Mouse (Mus musculus) liver, postnatal 0 days (tissue): Measurements from ENCODE around the gene Dennd1b. TPM values are rescaled to one million over a fixed set of nuclear protein-coding genes. Genes with fewer than 3 reads are reported as not detected.

ENCODE experiments used
- ATAC-seq: fragments of 200-750 bp; cut with Nextera tagmentation; 2 replicates; pipeline ENCODE4 v1.8.0; 2017; ENCODE audit warnings: mild to moderate bottlenecking, moderate library complexity
- DNase-seq: peaks from one replicate; pipeline ENCODE4 v3.0.0-alpha.2; 2016
- H3K27ac ChIP-seq: fragments of 300-500 bp; sonication (generic); 2 replicates; pipeline ENCODE4 v1.5.1; 2014; ENCODE audit warnings: antibody characterized with exemption, moderate library complexity, mild to moderate bottlenecking, low read depth
- H3K27me3 ChIP-seq: fragments of 300-500 bp; sonication (generic); 2 replicates; pipeline ENCODE4 v1.6.1; 2014; ENCODE audit warnings: low read length, control low read depth, mixed read lengths; ENCODE audit not compliant: insufficient read depth
- H3K36me3 ChIP-seq: fragments of 300-500 bp; sonication (generic); replicated peaks from 2 replicates; pipeline ENCODE4 v1.6.1; 2014; ENCODE audit warnings: mild to moderate bottlenecking, control low read depth, low read length, moderate library complexity, mixed read lengths; ENCODE audit not compliant: insufficient read depth
- H3K4me1 ChIP-seq: fragments of 300-500 bp; sonication (generic); 2 replicates; pipeline ENCODE4 v1.6.1; 2014; ENCODE audit warnings: antibody characterized with exemption, mild to moderate bottlenecking, control low read depth; ENCODE audit not compliant: insufficient read depth
- H3K4me2 ChIP-seq: fragments of 300-500 bp; sonication (generic); 2 replicates; pipeline ENCODE4 v1.6.1; 2014; ENCODE audit warnings: low read depth, mild to moderate bottlenecking, low read length, moderate library complexity, mixed read lengths
- H3K4me3 ChIP-seq: fragments of 300-500 bp; sonication (generic); 2 replicates; pipeline ENCODE4 v1.5.1; 2014; ENCODE audit warnings: low read depth, low read length
- H3K9ac ChIP-seq: fragments of 300-500 bp; sonication (generic); replicated peaks from 2 replicates; pipeline ENCODE4 v1.6.1; 2014; ENCODE audit warnings: mild to moderate bottlenecking, moderate library complexity
- H3K9me3 ChIP-seq: fragments of 300-500 bp; sonication (generic); 2 replicates; pipeline ENCODE4 v1.6.1; 2016; ENCODE audit warnings: mild to moderate bottlenecking, control low read depth, low read length, mixed read lengths
- CTCF ChIP-seq: sonication (generic); IDR thresholded peaks from 2 replicates; pipeline ENCODE4 v1.5.1; 2016; ENCODE audit warnings: antibody characterized with exemption, low read depth
- EP300 ChIP-seq: IDR thresholded peaks from 2 replicates; pipeline ENCODE4 v1.6.1; 2016; ENCODE audit warnings: antibody characterized with exemption, low read depth, mild to moderate bottlenecking
- WGBS: fragments of 180-500 bp; shearing (Covaris S2); extraction: QIAGEN DNeasy Blood & Tissue Kit; methylation state at CpG from one replicate; pipeline ENCODE4 v1.1.7; 2014; ENCODE audit not compliant: insufficient replicate concordance; 5-methylcytosine and 5-hydroxymethylcytosine counted together
- polyA plus RNA-seq: library from polyadenylated mRNA; unstranded; fragments of >200 nt; fragmentation: Nextera tagmentation; extraction: Ambion mirVana; gene quantifications from 2 replicates; pipeline ENCODE4 v1.2.1, GENCODE M21; 2015

The Dennd1b gene
- polyA plus RNA-seq, 1 experiment from 2014 or later: 8.4 TPM

GRCm38 (mm10) chr1:139079000-139079399 lies 115.8 kb downstream of the Dennd1b start:
- Histone ChIP-seq H3K9ac (no peak overlapping the region), H3K27ac (no peak overlapping the region), H3K4me1 (no peaks in the 10 kb centered on the region; the same call in 1 of the 2 replicates), H3K27me3 (no peaks in the 10 kb centered on the region), H3K9me3 (no peaks in the 10 kb centered on the region), H3K4me3 (no peak overlapping the region), H3K36me3 (no peaks in the 10 kb centered on the region), H3K4me2 (no peak overlapping the region)
- TF ChIP-seq EP300: no peak
- TF ChIP-seq CTCF: no peak
- ATAC-seq (no peak), DNase-seq (no peak)
- WGBS: 74% methylated on average over 8 of the region's 8 CpGs

GRCm38 (mm10) chr1:139079523-139079922 lies 116.3 kb downstream of the Dennd1b start:
- no peak for DNase-seq
- H3K9ac ChIP-seq: no peak overlapping the region
- no peak for ATAC-seq

DNA sequence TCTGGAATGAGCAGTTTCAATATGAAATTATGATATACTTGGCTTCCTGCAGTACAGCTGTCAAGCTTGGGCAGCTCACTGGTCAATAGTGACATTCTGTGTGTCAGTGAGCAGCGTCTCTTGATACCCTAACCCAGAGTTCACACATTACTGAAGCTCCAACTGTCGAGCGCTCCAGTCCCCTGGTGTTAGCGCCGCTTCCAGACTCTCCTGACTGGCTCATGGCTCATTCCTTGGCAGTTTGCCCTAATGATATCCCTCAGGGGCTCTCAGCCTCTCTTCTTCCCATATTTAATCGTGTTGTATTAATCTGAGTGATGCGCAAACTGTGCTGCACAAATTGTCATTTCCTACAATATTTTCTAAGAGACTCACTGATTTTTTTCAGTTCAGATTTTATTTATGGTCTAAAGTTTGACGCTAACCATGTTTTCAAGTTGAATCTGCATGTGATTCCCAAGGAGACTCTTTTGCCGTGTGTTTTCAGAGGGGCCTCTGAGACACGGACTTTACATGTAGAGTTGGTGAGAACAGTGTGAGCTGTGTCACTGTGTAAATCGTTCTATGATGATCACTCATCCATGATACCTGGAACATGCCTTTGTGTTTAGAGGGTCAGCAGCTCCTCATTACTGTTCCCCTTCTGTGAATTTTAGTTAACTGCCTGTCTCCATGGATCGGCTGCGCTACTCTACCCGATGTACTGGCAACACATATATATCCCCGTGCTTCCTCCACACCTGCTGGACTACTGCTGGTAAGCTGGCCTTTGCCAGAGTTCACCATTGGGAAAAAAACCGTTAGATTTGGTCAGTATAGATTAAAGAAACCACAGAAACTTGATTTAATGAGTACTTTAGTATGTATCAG lies 117.5 kb downstream of the Dennd1b start:
- WGBS: 84% methylated on average over 16 of the region's 16 CpGs
- ATAC-seq (no peak), DNase-seq (no peak)
- Histone ChIP-seq H3K9me3 (no peaks in the 10 kb centered on the region), H3K4me3 (no peak overlapping the region), H3K4me1 (no peaks in the 10 kb centered on the region; the same call in 1 of the 2 replicates), H3K9ac (no peak overlapping the region), H3K4me2 (no peak overlapping the region), H3K27ac (no peak overlapping the region), H3K36me3 (no peaks in the 10 kb centered on the region), H3K27me3 (no peaks in the 10 kb centered on the region)
- TF ChIP-seq CTCF (no peak), EP300 (no peak)

More at GRCm38 (mm10) chr1:139079523-139079922, 116.3 kb downstream of the Dennd1b start:
- no peaks in the 10 kb centered on the region for H3K27me3 ChIP-seq
- no peaks in the 10 kb centered on the region; the same call in 1 of the 2 replicates for H3K4me1 ChIP-seq
- no peaks in the 10 kb centered on the region for H3K36me3 ChIP-seq
- H3K4me2 ChIP-seq: no peak overlapping the region
- no peak overlapping the region for H3K4me3 ChIP-seq
- no peaks in the 10 kb centered on the region for H3K9me3 ChIP-seq
- WGBS: 73% methylated on average over 6 of the region's 6 CpGs
- no peak overlapping the region for H3K27ac ChIP-seq
- TF ChIP-seq EP300 (no peak), CTCF (no peak)

DNA sequence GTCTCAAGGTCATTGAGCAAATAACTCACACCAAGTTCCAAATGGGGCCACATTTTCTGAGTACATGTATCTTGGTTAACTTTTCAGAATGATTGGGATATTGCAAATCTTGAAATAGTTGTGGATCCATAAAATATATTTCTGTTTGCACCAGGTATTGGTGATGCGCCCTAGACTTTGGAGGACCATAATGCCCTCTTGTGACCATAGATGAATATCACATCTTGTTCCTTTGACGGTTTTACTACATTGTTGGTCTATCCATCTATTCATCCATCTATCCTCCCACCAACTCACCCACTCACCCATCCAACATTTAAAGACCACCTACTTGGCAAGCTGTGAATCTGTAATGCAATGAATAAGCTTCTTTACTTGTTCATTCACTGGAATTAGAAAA lies 120.1 kb downstream of the Dennd1b start:
- TF ChIP-seq CTCF: peak; percentile 54
- TF ChIP-seq EP300: no peak
- no peak overlapping the region for H3K4me3 ChIP-seq
- no peaks in the 10 kb centered on the region for H3K4me1 ChIP-seq
- no peak for ATAC-seq
- no peaks in the 10 kb centered on the region for H3K9me3 ChIP-seq
- H3K36me3 ChIP-seq: no peaks in the 10 kb centered on the region
- H3K27me3 ChIP-seq: no peaks in the 10 kb centered on the region
- H3K4me2 ChIP-seq: no peak overlapping the region
- WGBS: 61% methylated on average over 2 of the region's 2 CpGs
- H3K27ac ChIP-seq: no peak overlapping the region
- H3K9ac ChIP-seq: no peak overlapping the region
- no peak for DNase-seq

DNA sequence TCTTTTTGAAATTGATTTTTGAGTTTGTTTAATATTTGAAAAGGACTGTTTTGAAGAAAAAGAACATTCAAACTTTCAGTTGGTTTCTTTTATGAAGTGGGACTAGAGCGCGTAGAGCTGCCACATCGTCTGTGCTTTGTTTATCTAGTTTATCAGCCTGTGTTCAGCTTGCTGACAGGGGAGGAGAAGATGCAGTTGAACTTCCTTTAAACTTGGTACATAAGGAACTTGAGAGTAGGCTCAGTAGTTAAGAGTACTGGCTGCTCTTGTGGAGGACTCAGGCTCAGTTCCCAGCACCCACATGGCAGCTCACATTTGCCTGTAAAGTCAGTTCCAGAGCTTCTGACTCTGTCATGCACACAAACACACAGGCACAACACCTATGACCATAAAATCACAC lies 124.3 kb downstream of the Dennd1b start:
- Histone ChIP-seq H3K9me3 (no peaks in the 10 kb centered on the region), H3K27me3 (no peaks in the 10 kb centered on the region), H3K36me3 (no peaks in the 10 kb centered on the region), H3K4me1 (no peaks in the 10 kb centered on the region), H3K27ac (no peak overlapping the region), H3K9ac (no peak overlapping the region), H3K4me2 (no peak overlapping the region), H3K4me3 (no peak overlapping the region)
- TF ChIP-seq EP300 (no peak), CTCF (no peak)
- 72% methylated on average over 3 of the region's 3 CpGs for WGBS
- DNase-seq (no peak), ATAC-seq (no peak)

- no peaks in the 10 kb centered on the region for H3K27me3 ChIP-seq
- no peak overlapping the region for H3K4me2 ChIP-seq
- 86% methylated on average over 3 of the region's 3 CpGs for WGBS
- DNase-seq (no peak), ATAC-seq (no peak)
- no peak overlapping the region for H3K27ac ChIP-seq
- no peak overlapping the region for H3K9ac ChIP-seq
- H3K4me1 ChIP-seq: no peaks in the 10 kb centered on the region
- H3K9me3 ChIP-seq: no peaks in the 10 kb centered on the region
- H3K4me3 ChIP-seq: no peak overlapping the region
- no peak for TF ChIP-seq EP300
- TF ChIP-seq CTCF: no peak
- H3K36me3 ChIP-seq: no peaks in the 10 kb centered on the region
Measured at GRCm38 (mm10) chr1:139090744-139091143, 127.5 kb downstream of the Dennd1b start.
